Mouse (Mus musculus): ENCODE data around the gene Steap1. TPM values are rescaled to one million over a fixed set of nuclear protein-coding genes. Genes with fewer than 3 reads are reported as not detected.
A peak's percentile ranks its signal among the peaks of the same experiment; 100 is the strongest.

Gene Steap1
- 199 TPM for polyA plus RNA-seq (2021)

- no peaks in the 10 kb centered on the region for H3K27me3 ChIP-seq
- peak; percentile 93 for ATAC-seq
- ChIA-PET POLR2A (interaction anchor here (0.7 to 3.3 kb wide), 13 partner anchors 34 to 253 kb away, joined by 3 to 22 read pairs (median 4); partner anchors contain the start of genes Cfap69, Gtpbp10 and Steap2), CTCF (interaction anchor here (0.9 to 4.4 kb wide), 32 partner anchors 9 to 787 kb away, joined by 3 to 70 read pairs (median 6); partner anchors contain the start of gene Cfap69)
- in situ Hi-C loops (cut with MboI; ENCODE audit: low pct_unique_long_range_greater_than_20kb): loop anchor here (25.0 kb wide), 2 partner anchors 787 to 1512 kb away; no protein-coding TSS in a partner anchor
- DNase-seq (ENCODE audit: low read depth, low spot score): no peak
- peak; percentile 100 for TF ChIP-seq CTCF (IDR thresholded peaks at IDR 0.05)
Observed at GRCm38 (mm10) chr5:5748866-5749682, at the start of gene Steap1. Gene Steap1 (minus strand): TSS chr5:5749326.

- H3K27me3 ChIP-seq: peaks cover 20% of the 10 kb centered on the region
- TF ChIP-seq CTCF (IDR thresholded peaks at IDR 0.05): no peak
- in situ Hi-C loops (cut with MboI; ENCODE audit: low pct_unique_long_range_greater_than_20kb): no loop called here
- ATAC-seq (no peak), DNase-seq (ENCODE audit: low read depth, low spot score) (no peak)
- ChIA-PET POLR2A (no interaction called here), CTCF (no interaction called here)
Observed at GRCm38 (mm10) chr5:5787106-5787505, 38.0 kb upstream of the Steap1 start.

GRCm38 (mm10) chr5:5756392-5757019, 7.4 kb upstream of the Steap1 start:
- ChIA-PET POLR2A (no interaction called here), CTCF (no interaction called here)
- DNase-seq (ENCODE audit: low read depth, low spot score) (no peak), ATAC-seq (no peak)
- peak; percentile 50 for TF ChIP-seq CTCF (IDR thresholded peaks at IDR 0.05)
- peaks cover 20% of the 10 kb centered on the region for H3K27me3 ChIP-seq
- in situ Hi-C loops (cut with MboI; ENCODE audit: low pct_unique_long_range_greater_than_20kb): no loop called here

- ChIA-PET POLR2A (no interaction called here), CTCF (interaction anchor here (0.9 to 1.7 kb wide), 4 partner anchors 9 to 260 kb away, joined by 3 to 12 read pairs (median 6); no protein-coding TSS in a partner anchor)
- H3K27me3 ChIP-seq: peaks cover 20% of the 10 kb centered on the region
- peak; percentile 96 for TF ChIP-seq CTCF (IDR thresholded peaks at IDR 0.05)
- in situ Hi-C loops (cut with MboI; ENCODE audit: low pct_unique_long_range_greater_than_20kb): no loop called here
- ATAC-seq (peak; percentile 48), DNase-seq (ENCODE audit: low read depth, low spot score) (no peak)
Observed at GRCm38 (mm10) chr5:5755039-5755438, 5.9 kb upstream of the Steap1 start.

GRCm38 (mm10) chr5:5749772-5750222, 671 bp upstream of the Steap1 start:
- ChIA-PET POLR2A (interaction anchor here (1.1 to 3.3 kb wide), 6 partner anchors 56 to 253 kb away, joined by 3 to 22 read pairs (median 8); partner anchors contain the start of gene Steap2), CTCF (interaction anchor here (0.7 to 4.4 kb wide), 28 partner anchors 9 to 788 kb away, joined by 3 to 70 read pairs (median 6); partner anchors contain the start of gene Cfap69)
- peak; percentile 68 for ATAC-seq
- TF ChIP-seq CTCF (IDR thresholded peaks at IDR 0.05): peak; percentile 73
- in situ Hi-C loops (cut with MboI; ENCODE audit: low pct_unique_long_range_greater_than_20kb): loop anchor here (5.0 to 25.0 kb wide), 4 partner anchors 102 to 1512 kb away; no protein-coding TSS in a partner anchor
- no peak for DNase-seq (ENCODE audit: low read depth, low spot score)
- no peaks in the 10 kb centered on the region for H3K27me3 ChIP-seq

- CTCF ChIA-PET: interaction anchor here (1.5 kb wide), 1 partner anchor 14 kb away, joined by 4 read pairs; no protein-coding TSS in a partner anchor
- POLR2A ChIA-PET: interaction anchor here (1.2 kb wide), 1 partner anchor 208 kb away, joined by 3 read pairs; no protein-coding TSS in a partner anchor
- in situ Hi-C loops (cut with MboI; ENCODE audit: low pct_unique_long_range_greater_than_20kb): loop anchor here (25.0 kb wide), 2 partner anchors 772 to 1497 kb away; no protein-coding TSS in a partner anchor
- DNase-seq (ENCODE audit: low read depth, low spot score) (no peak), ATAC-seq (no peak)
- TF ChIP-seq CTCF (IDR thresholded peaks at IDR 0.05): no peak
- no peaks in the 10 kb centered on the region for H3K27me3 ChIP-seq
Observed at GRCm38 (mm10) chr5:5734445-5734844, 14.7 kb downstream of the Steap1 start.

- ATAC-seq: no peak
Observed at GRCm38 (mm10) chr5:5732858-5733257, 16.3 kb downstream of the Steap1 start.

GRCm38 (mm10) chr5:5732208-5732607, 16.9 kb downstream of the Steap1 start:
- in situ Hi-C loops (cut with MboI; ENCODE audit: low pct_unique_long_range_greater_than_20kb): loop anchor here (25.0 kb wide), 2 partner anchors 770 to 1495 kb away; no protein-coding TSS in a partner anchor
- CTCF ChIA-PET: interaction anchor here (1.2 kb wide), 1 partner anchor 238 kb away, joined by 3 read pairs; no protein-coding TSS in a partner anchor
- ATAC-seq: no peak
- H3K27me3 ChIP-seq: no peaks in the 10 kb centered on the region
- no peak for TF ChIP-seq CTCF (IDR thresholded peaks at IDR 0.05)
- DNase-seq (ENCODE audit: low read depth, low spot score): no peak
- POLR2A ChIA-PET: interaction anchor here (1.0 kb wide), 1 partner anchor 24 kb away, joined by 3 read pairs; no protein-coding TSS in a partner anchor

More at GRCm38 (mm10) chr5:5732858-5733257, 16.3 kb downstream of the Steap1 start:
- no peaks in the 10 kb centered on the region for H3K27me3 ChIP-seq
- no peak for DNase-seq (ENCODE audit: low read depth, low spot score)
- POLR2A ChIA-PET: interaction anchor here (1.0 kb wide), 1 partner anchor 25 kb away, joined by 3 read pairs; no protein-coding TSS in a partner anchor
- TF ChIP-seq CTCF (IDR thresholded peaks at IDR 0.05): no peak
- in situ Hi-C loops (cut with MboI; ENCODE audit: low pct_unique_long_range_greater_than_20kb): loop anchor here (25.0 kb wide), 2 partner anchors 771 to 1496 kb away; no protein-coding TSS in a partner anchor
- CTCF ChIA-PET: interaction anchor here (1.2 kb wide), 1 partner anchor 238 kb away, joined by 3 read pairs; no protein-coding TSS in a partner anchor

- in situ Hi-C loops (cut with MboI; ENCODE audit: low pct_unique_long_range_greater_than_20kb): loop anchor here (25.0 kb wide), 2 partner anchors 768 to 1493 kb away; no protein-coding TSS in a partner anchor
- no peaks in the 10 kb centered on the region for H3K27me3 ChIP-seq
- DNase-seq (ENCODE audit: low read depth, low spot score) (no peak), ATAC-seq (peak; percentile 82)
- POLR2A ChIA-PET: interaction anchor here (1.0 kb wide), 1 partner anchor 36 kb away, joined by 3 read pairs; the partner anchor contains the start of gene Steap2
- CTCF ChIA-PET: interaction anchor here (0.8 to 1.9 kb wide), 8 partner anchors 12 to 83 kb away, joined by 3 to 9 read pairs (median 4); partner anchors contain the start of genes Steap1 and Steap2
- TF ChIP-seq CTCF (IDR thresholded peaks at IDR 0.05): no peak
Observed at GRCm38 (mm10) chr5:5729904-5730303, 19.2 kb downstream of the Steap1 start.

Data from Patski (cell line).